Mouse (Mus musculus): ENCODE measurements around the gene Ppp4r3b.

DNA sequence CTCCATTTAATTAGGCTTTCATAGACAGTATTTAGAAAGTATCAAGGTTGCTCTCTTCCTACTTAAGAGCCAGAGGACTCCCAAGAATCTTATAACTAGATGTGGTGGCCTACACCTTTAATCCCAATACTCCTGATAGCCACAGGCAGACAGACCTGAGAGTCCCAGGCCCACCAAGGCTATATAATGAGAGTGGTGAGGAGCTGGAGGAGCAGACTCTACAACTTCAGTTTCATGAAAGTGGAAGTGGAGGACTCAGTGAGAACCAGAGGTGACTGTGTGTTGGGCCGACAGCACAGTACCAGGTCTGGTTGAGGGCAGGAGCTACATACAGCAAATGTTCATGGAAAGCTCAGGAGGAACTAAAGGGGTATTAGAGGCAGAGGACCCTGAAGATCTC is 75.0 kb downstream of the Ppp4r3b start:
- TF ChIP-seq ZNF384 (IDR thresholded peaks at IDR 0.05; ENCODE audit: low read depth, low read length) (no peak), BHLHE40 (IDR thresholded peaks at IDR 0.05; ENCODE audit: borderline replicate concordance, low read depth, low read length) (no peak), EP300 (IDR thresholded peaks at IDR 0.05; ENCODE audit: low read depth in 1 of 2, low read length in 2 of 2) (no peak), CTCF (IDR thresholded peaks at IDR 0.05 in 2 of 3, conservative IDR thresholded peaks at IDR 0.05 in 1 of 3; ENCODE audit: control insufficient read depth in 1 of 3, insufficient read depth in 1 of 3, low read depth in 2 of 3, low read length in 3 of 3, poor library complexity in 1 of 3, severe bottlenecking in 1 of 3) (no peak), POLR2A (IDR thresholded peaks at IDR 0.05; ENCODE audit: control insufficient read depth in 1 of 2, insufficient read depth in 1 of 2, low read depth in 1 of 2, low read length in 2 of 2, poor library complexity in 1 of 2) (no peak), MEF2A (IDR thresholded peaks at IDR 0.05; ENCODE audit: extremely low read depth, insufficient replicate concordance, low read depth, low read length, poor library complexity, severe bottlenecking) (no peak), POLR2AphosphoS2 (IDR thresholded peaks at IDR 0.05; ENCODE audit: low read length) (no peak), USF1 (IDR thresholded peaks at IDR 0.05; ENCODE audit: low read depth, low read length) (no peak), USF2 (IDR thresholded peaks at IDR 0.05; ENCODE audit: borderline replicate concordance in 1 of 2, insufficient read depth in 1 of 2, low read depth in 1 of 2, low read length in 2 of 2) (no peak), NRF1 (IDR thresholded peaks at IDR 0.05; ENCODE audit: insufficient read depth, low read depth, low read length, poor library complexity, severe bottlenecking) (no peak), GABPA (IDR thresholded peaks at IDR 0.05; ENCODE audit: low read depth, low read length) (no peak), ETS1 (IDR thresholded peaks at IDR 0.05; ENCODE audit: low read depth, low read length) (no peak)
